Mouse (Mus musculus) midbrain, embryonic 14.5 days (tissue): Measurements from ENCODE around the gene Csnk2a1. TPM values are rescaled to one million over a fixed set of nuclear protein-coding genes. Genes with fewer than 3 reads are reported as not detected.

Experiments used
- ATAC-seq: fragments of 200-750 bp; cut with Nextera tagmentation; 2 replicates; pipeline ENCODE4 v1.8.0; 2017; ENCODE audit warnings: moderate number of reproducible peaks, moderate library complexity; ENCODE audit not compliant: low FRiP score, low TSS enrichment
- DNase-seq: peaks from one replicate; pipeline ENCODE4 v3.0.0-alpha.2; 2015
- H3K27ac ChIP-seq: fragments of 300-500 bp; sonication (generic); replicated peaks from 2 replicates; pipeline ENCODE4 v1.5.1; 2014; ENCODE audit warnings: mild to moderate bottlenecking, low read depth, low read length, moderate library complexity
- H3K27me3 ChIP-seq: fragments of 300-500 bp; sonication (generic); 2 replicates; pipeline ENCODE4 v1.6.1; 2014; ENCODE audit warnings: low read length, control low read depth, mixed read lengths; ENCODE audit not compliant: control insufficient read depth, insufficient read depth
- H3K36me3 ChIP-seq: fragments of 300-500 bp; sonication (generic); 2 replicates; pipeline ENCODE4 v1.6.1; 2014; ENCODE audit warnings: low read length, control low read depth; ENCODE audit not compliant: control insufficient read depth, insufficient read depth
- H3K4me1 ChIP-seq: fragments of 300-500 bp; sonication (generic); 2 replicates; pipeline ENCODE4 v1.6.1; 2014; ENCODE audit warnings: mild to moderate bottlenecking, antibody characterized with exemption, low read length, control low read depth; ENCODE audit not compliant: control insufficient read depth, insufficient read depth
- H3K4me2 ChIP-seq: fragments of 300-500 bp; sonication (generic); 2 replicates; pipeline ENCODE4 v1.6.1; 2014; ENCODE audit warnings: mild to moderate bottlenecking, low read length, moderate library complexity
- H3K4me3 ChIP-seq: fragments of 300-500 bp; sonication (generic); replicated peaks from 2 replicates; pipeline ENCODE4 v1.5.1; 2014; ENCODE audit warnings: low read depth, low read length
- H3K9ac ChIP-seq: fragments of 300-500 bp; sonication (generic); replicated peaks from 2 replicates; pipeline ENCODE4 v1.6.1; 2014; ENCODE audit warnings: mild to moderate bottlenecking, low read length, moderate library complexity
- H3K9me3 ChIP-seq: fragments of 300-500 bp; sonication (generic); 2 replicates; pipeline ENCODE4 v1.6.1; 2016; ENCODE audit warnings: low read length, control low read depth, mixed read lengths; ENCODE audit not compliant: control insufficient read depth
- WGBS: fragments of 180-500 bp; shearing (Covaris S2); extraction: QIAGEN DNeasy Blood & Tissue Kit; methylation state at CpG from one replicate; pipeline ENCODE4 v1.1.7; 2014; 5-methylcytosine and 5-hydroxymethylcytosine counted together
- polyA plus RNA-seq: library from polyadenylated mRNA; unstranded; fragments of >200 nt; fragmentation: Nextera tagmentation; extraction: Ambion mirVana; gene quantifications from 2 replicates; pipeline ENCODE4 v1.2.1, GENCODE M21; 2014

Gene Csnk2a1
- polyA plus RNA-seq, 1 experiment from 2014 or later, result 164 TPM

DNA sequence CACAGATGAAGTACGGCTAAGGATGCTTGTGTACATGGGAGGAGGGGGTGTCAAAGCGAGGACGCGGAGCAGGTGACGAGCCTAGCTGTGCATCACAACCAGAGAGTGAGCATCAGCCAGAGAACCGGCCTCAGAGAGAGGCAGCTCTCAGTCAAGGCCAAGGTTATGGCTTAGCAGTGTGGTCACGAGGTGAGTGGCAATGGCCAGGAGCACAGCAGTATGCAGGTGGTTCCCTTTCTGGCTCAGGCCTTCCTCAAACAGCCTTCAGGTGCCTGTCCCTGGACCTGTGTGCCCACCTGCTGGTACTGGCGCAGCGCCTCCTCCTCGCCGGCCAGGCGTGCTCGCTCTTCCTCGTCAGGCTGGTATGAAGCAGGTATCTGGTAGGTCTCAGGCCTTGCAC is 97.3 kb downstream of the Csnk2a1 start:
- 97% methylated on average over 14 of the region's 14 CpGs for WGBS
- DNase-seq, result no peak

DNA sequence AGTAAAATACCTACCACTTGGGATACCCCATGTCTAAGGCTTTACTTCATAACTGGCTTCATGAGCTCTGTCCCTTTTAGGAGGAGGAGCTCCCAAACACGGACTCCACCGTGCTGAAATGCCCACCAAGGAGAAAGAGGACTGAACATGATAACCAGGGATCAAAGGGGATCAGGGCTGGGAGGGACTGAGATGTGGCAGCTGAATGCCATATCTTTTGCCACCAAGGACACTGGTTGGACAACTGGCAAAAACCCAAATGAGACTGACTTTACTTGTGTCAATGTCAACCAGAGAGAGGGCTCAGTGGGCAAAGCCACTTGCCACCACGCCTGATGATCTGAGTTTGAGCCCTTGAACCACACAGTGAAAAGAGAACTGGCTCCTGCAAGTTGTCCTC is 98.2 kb downstream of the Csnk2a1 start:
- Histone ChIP-seq H3K4me3 (no peak overlapping the region), H3K9ac (no peak overlapping the region), H3K27me3 (no peaks in the 10 kb centered on the region), H3K4me2 (no peak overlapping the region), H3K36me3 (peaks cover 96% of the 10 kb centered on the region), H3K9me3 (no peaks in the 10 kb centered on the region), H3K27ac (no peak overlapping the region), H3K4me1 (0 out of 2 replicates have a peak, but pooled peaks cover under 1% of the 10 kb centered on the region)
- 90% methylated on average over 3 of the region's 3 CpGs for WGBS
- ATAC-seq (no peak), DNase-seq (no peak)

More for the DNA sequence above, 97.3 kb downstream of the Csnk2a1 start:
- Histone ChIP-seq H3K4me1 (no peaks in the 10 kb centered on the region), H3K36me3 (peaks cover 99% of the 10 kb centered on the region), H3K4me2 (no peak overlapping the region), H3K27me3 (no peaks in the 10 kb centered on the region), H3K4me3 (no peak overlapping the region), H3K27ac (no peak overlapping the region), H3K9ac (no peak overlapping the region), H3K9me3 (no peaks in the 10 kb centered on the region)
- ATAC-seq, result no peak

DNA sequence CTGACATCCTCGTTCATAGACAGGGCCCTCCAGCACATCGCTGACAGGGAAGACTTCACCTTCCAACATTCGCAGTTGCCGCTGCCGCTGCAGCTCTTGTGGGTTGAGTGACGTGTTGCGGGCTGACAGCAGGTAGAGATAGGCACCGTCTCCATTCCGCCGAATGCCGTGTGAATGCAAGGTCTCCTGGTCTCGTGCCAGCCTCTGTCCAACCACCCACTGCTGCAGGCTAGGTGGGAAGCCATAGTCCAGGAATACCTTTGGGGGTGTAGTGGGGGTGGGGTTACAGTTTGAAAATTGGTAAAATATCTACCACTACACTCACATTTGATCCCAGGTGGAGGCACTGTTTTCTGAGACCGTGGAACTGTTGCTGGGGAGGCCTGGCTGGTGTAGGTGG is 99.5 kb downstream of the Csnk2a1 start:
- Histone ChIP-seq H3K36me3 (peaks cover 91% of the 10 kb centered on the region), H3K27ac (no peak overlapping the region), H3K9me3 (no peaks in the 10 kb centered on the region), H3K27me3 (no peaks in the 10 kb centered on the region), H3K9ac (no peak overlapping the region), H3K4me1 (peaks cover 10% of the 10 kb centered on the region; the same call in 1 of the 2 replicates), H3K4me2 (no peak overlapping the region), H3K4me3 (no peak overlapping the region)
- ATAC-seq (no peak), DNase-seq (no peak)
- WGBS, result 96% methylated on average over 13 of the region's 13 CpGs

DNA sequence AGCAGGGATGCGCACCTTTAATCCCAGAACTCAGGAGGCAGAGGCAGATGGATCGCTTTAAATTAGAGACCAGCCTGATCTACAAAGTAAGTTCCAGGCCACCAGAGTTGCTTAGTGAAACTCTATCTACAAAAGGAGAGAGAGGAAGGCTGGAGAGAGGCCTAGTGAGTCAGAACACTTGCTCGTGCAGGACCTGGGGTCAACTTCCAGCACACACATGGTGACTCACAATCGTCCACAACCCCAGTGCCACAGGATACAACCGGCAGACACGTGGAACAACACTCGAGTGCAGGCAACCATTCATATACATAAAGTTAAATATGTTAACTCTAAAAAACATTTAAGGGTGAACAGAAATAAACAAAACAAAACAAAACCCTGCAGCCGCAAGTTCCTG is 100.0 kb downstream of the Csnk2a1 start:
- Histone ChIP-seq H3K4me3 (no peak overlapping the region), H3K4me1 (peaks cover 15% of the 10 kb centered on the region), H3K9me3 (no peaks in the 10 kb centered on the region), H3K27me3 (no peaks in the 10 kb centered on the region), H3K4me2 (no peak overlapping the region), H3K36me3 (peaks cover 86% of the 10 kb centered on the region), H3K27ac (no peak overlapping the region), H3K9ac (no peak overlapping the region)
- DNase-seq (no peak), ATAC-seq (no peak)
- 92% methylated on average over 8 of the region's 8 CpGs for WGBS

DNA sequence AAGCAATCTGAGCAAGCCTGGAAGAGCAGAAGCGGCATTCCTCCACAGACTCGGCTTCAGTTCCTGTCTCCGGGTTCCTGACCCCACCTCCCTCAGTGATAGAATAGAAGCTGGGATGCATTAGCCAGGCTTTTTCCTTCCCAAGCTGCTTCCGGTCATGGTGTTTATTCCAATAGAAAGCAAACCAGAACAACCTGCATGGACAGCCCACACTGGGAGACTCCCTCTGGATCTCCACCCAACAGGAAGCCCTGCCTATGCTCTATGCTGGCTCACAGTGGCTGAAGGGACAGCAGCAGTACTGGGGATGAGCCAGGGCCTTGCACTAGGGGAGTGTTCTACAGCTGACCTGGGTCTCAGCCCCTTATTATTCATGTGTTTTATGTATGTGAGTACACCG is 101.3 kb downstream of the Csnk2a1 start:
- no peak for DNase-seq
- Histone ChIP-seq H3K36me3 (peaks cover 73% of the 10 kb centered on the region), H3K4me2 (no peak overlapping the region), H3K9me3 (no peaks in the 10 kb centered on the region), H3K4me3 (no peak overlapping the region), H3K27me3 (no peaks in the 10 kb centered on the region), H3K4me1 (peaks cover 18% of the 10 kb centered on the region), H3K9ac (no peak overlapping the region), H3K27ac (no peak overlapping the region)
- WGBS, result 88% methylated on average over 5 of the region's 5 CpGs
- no peak for ATAC-seq

DNA sequence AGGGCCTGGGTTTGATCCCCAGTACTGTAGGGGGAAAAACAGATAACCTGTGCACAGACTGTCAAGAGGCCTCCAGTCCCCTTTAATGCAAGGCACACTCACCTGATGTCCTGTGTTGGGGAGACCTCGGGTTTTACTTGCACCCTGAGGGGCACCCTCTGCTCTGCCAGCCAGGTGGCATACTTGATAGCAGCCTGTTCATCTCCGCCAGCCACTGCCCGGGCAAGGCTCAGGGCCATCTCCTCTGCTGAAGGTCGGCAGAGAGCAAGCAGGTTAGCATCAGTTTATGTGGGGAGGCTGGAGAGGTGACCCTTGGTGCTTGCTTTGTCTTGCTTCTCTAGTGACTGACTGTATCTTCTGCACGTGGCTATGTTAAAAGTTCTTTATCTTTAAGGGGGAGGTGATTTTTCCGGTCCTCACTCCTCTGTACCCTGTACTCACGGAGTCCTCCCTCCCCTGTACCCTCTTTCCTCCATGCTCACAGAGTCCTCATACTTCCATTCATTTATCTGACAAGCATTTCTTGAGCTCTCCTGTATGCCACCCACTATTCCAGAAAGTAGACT is 104.3 kb downstream of the Csnk2a1 start:
- H3K4me3 ChIP-seq, result peak overlapping the region; percentile 84
- H3K4me2 ChIP-seq, result peak overlapping the region; percentile 93
- DNase-seq, result no peak
- peak overlapping the region; percentile 90; the same call in 1 of the 2 replicates for H3K9ac ChIP-seq
- peaks cover 19% of the 10 kb centered on the region for H3K4me1 ChIP-seq
- ATAC-seq, result no peak
- peaks cover 44% of the 10 kb centered on the region for H3K36me3 ChIP-seq
- H3K9me3 ChIP-seq, result no peaks in the 10 kb centered on the region
- 78% methylated on average over 7 of the region's 7 CpGs for WGBS
- H3K27ac ChIP-seq, result no peak overlapping the region
- H3K27me3 ChIP-seq, result no peaks in the 10 kb centered on the region

Other genes with a start within 250 kb of the Csnk2a1 start
- gene Fam110a, start 246.6 kb upstream of the Csnk2a1 start, polyA plus RNA-seq, result 55.8 and 67.5 TPM in 2 replicates
- 0.42 and 0.74 TPM in 2 replicates for gene Slc52a3, start 230.3 kb upstream of the Csnk2a1 start, polyA plus RNA-seq
- gene Scrt2, start 145.3 kb upstream of the Csnk2a1 start, polyA plus RNA-seq, result 16.4 and 18.4 TPM in 2 replicates
- 11.5 and 17.4 TPM in 2 replicates for gene Srxn1, start 121.3 kb upstream of the Csnk2a1 start, polyA plus RNA-seq
- 0.76 and 0.96 TPM in 2 replicates for gene Tcf15, start 83.3 kb upstream of the Csnk2a1 start, polyA plus RNA-seq
- gene Tbc1d20, start 67.0 kb downstream of the Csnk2a1 start, polyA plus RNA-seq, result 23.3 and 28.8 TPM in 2 replicates
- gene Rbck1, start 105.8 kb downstream of the Csnk2a1 start, polyA plus RNA-seq, result 108 and 109 TPM in 2 replicates
- 0.62 and 1.2 TPM in 2 replicates for gene Trib3, start 117.2 kb downstream of the Csnk2a1 start, polyA plus RNA-seq
- gene Nrsn2, start 149.8 kb downstream of the Csnk2a1 start, polyA plus RNA-seq, result 40.1 and 49.0 TPM in 2 replicates
- gene Sox12, start 171.2 kb downstream of the Csnk2a1 start, polyA plus RNA-seq, result 21.9 and 25.4 TPM in 2 replicates
- gene Zcchc3, start 188.2 kb downstream of the Csnk2a1 start, polyA plus RNA-seq, result 18.0 and 19.3 TPM in 2 replicates
- gene 6820408C15Rik, start 188.7 kb downstream of the Csnk2a1 start, polyA plus RNA-seq, result 1.0 and 1.1 TPM in 2 replicates
- not detected in 2 replicates for gene Defb23, start 237.8 kb downstream of the Csnk2a1 start, polyA plus RNA-seq